In genomic region chr14:31957211-31957638, GRCm38 (mm10) we compare ENCODE assay signal across 13 mouse cellular contexts.
A peak's percentile ranks its signal among the peaks of the same experiment; 100 is the strongest.
DNase-seq lines count a peak whose midpoint lies in the region; ATAC-seq and TF ChIP-seq lines count a peak whose summit lies in the region.
"Had no signal": no experiment of that assay in that cellular context is flagged by ENCODE, and none has a peak within 500 bp of the region (broad histone marks: within the 10 kb centered on the region; RNA-seq: fewer than 3 reads in every experiment).

No protein-coding gene starts in this region.

- no peaks in the 10 kb centered on the region for H3K79me2 ChIP-seq in liver, adult 2 months (ENCODE audit: control insufficient read depth, insufficient read depth, low read length)

- no peak for TF ChIP-seq POLR2A in liver, adult 2 months (IDR thresholded peaks at IDR 0.05; ENCODE audit: extremely low read depth, insufficient read depth, low read length)

- DNase-seq in heart, adult 11 months = peak; percentile 99
- no peak for DNase-seq in heart, embryonic 10.5 days (ENCODE audit: low spot score)
- peak; percentile 6 for DNase-seq in liver, adult 2 months (ENCODE audit: extremely low read depth, low read depth, low spot score)
- no peak for DNase-seq in liver
- peak; percentile 43 for DNase-seq in adrenal gland, postnatal 10 days
- DNase-seq in heart, postnatal 14 days = peak; percentile 37 to 40
- no peak for DNase-seq in hindbrain, embryonic 14.5 days (ENCODE audit: low spot score)
- no peak for DNase-seq in cerebellum, postnatal 36 days
- DNase-seq: retina, postnatal 1 day; thymus, postnatal 14 days had no signal

- TF ChIP-seq CTCF in liver, adult 2 months (IDR thresholded peaks at IDR 0.05; ENCODE audit: low read depth, low read length) = no peak

- no peaks in the 10 kb centered on the region for H3K4me1 ChIP-seq in heart, embryonic 10.5 days
- H3K4me1 ChIP-seq in liver, adult 2 months (ENCODE audit: control insufficient read depth, insufficient read depth, low read length) = peaks cover 3% of the 10 kb centered on the region
- H3K4me1 ChIP-seq in hindbrain, embryonic 14.5 days (replicated peaks; ENCODE audit: control insufficient read depth, insufficient read depth, low read length) = no peaks in the 10 kb centered on the region
- H3K4me1 ChIP-seq: embryonic facial prominence, embryonic 13.5 days; limb, embryonic 12.5 days; stomach, embryonic 15.5 days had no signal

- no peak overlapping the region for H3K4me2 ChIP-seq in hindbrain, embryonic 14.5 days (replicated peaks)
- H3K4me2 ChIP-seq: embryonic facial prominence, embryonic 13.5 days; limb, embryonic 12.5 days; stomach, embryonic 15.5 days had no signal

- intact Hi-C loops in heart, postnatal 14 days (cut with DNase I) = no loop called here

- no peak overlapping the region for H3K9ac ChIP-seq in liver, adult 2 months (ENCODE audit: low read depth, low read length)
- H3K9ac ChIP-seq in hindbrain, embryonic 14.5 days = no peak overlapping the region
- H3K9ac ChIP-seq: embryonic facial prominence, embryonic 13.5 days; limb, embryonic 12.5 days; stomach, embryonic 15.5 days had no signal

- no peaks in the 10 kb centered on the region for H3K9me3 ChIP-seq in heart, embryonic 10.5 days
- no peaks in the 10 kb centered on the region for H3K9me3 ChIP-seq in hindbrain, embryonic 14.5 days (ENCODE audit: control insufficient read depth, low read length)
- H3K9me3 ChIP-seq: embryonic facial prominence, embryonic 13.5 days; limb, embryonic 12.5 days; stomach, embryonic 15.5 days had no signal

- H3K27me3 ChIP-seq in heart, embryonic 10.5 days (ENCODE audit: insufficient read depth, poor library complexity, severe bottlenecking) = no peaks in the 10 kb centered on the region
- no peaks in the 10 kb centered on the region for H3K27me3 ChIP-seq in liver, adult 2 months (ENCODE audit: control insufficient read depth, insufficient read depth, low read length)
- H3K27me3 ChIP-seq in hindbrain, embryonic 14.5 days (ENCODE audit: control insufficient read depth, insufficient read depth, low read length) = no peaks in the 10 kb centered on the region
- H3K27me3 ChIP-seq: embryonic facial prominence, embryonic 13.5 days; limb, embryonic 12.5 days; stomach, embryonic 15.5 days had no signal

- H3K4me3 ChIP-seq in heart, embryonic 10.5 days = no peak overlapping the region
- no peak overlapping the region for H3K4me3 ChIP-seq in liver, adult 2 months (ENCODE audit: insufficient read depth, low read depth, low read length)
- no peak overlapping the region for H3K4me3 ChIP-seq in hindbrain, embryonic 14.5 days (replicated peaks; ENCODE audit: low read length)
- H3K4me3 ChIP-seq: embryonic facial prominence, embryonic 13.5 days; limb, embryonic 12.5 days; stomach, embryonic 15.5 days had no signal

- WGBS in heart, embryonic 10.5 days = 86% methylated on average over 10 of the region's 10 CpGs
- WGBS in liver, adult 2 months = 80% methylated on average over 10 of the region's 10 CpGs
- 90% methylated on average over 10 of the region's 10 CpGs for WGBS in hindbrain, embryonic 14.5 days

- H3K27ac ChIP-seq in heart, embryonic 10.5 days = no peak overlapping the region
- peak overlapping the region; percentile 54 for H3K27ac ChIP-seq in liver, adult 2 months (replicated peaks; ENCODE audit: insufficient read depth, low read depth, low read length)
- H3K27ac ChIP-seq in hindbrain, embryonic 14.5 days = no peak overlapping the region
- H3K27ac ChIP-seq: embryonic facial prominence, embryonic 13.5 days; limb, embryonic 12.5 days; stomach, embryonic 15.5 days had no signal

- H3K36me3 ChIP-seq in heart, embryonic 10.5 days = no peaks in the 10 kb centered on the region
- no peaks in the 10 kb centered on the region for H3K36me3 ChIP-seq in liver, adult 2 months (ENCODE audit: control insufficient read depth, insufficient read depth, low read length)
- H3K36me3 ChIP-seq in hindbrain, embryonic 14.5 days (replicated peaks; ENCODE audit: control insufficient read depth, insufficient read depth) = no peaks in the 10 kb centered on the region
- H3K36me3 ChIP-seq: embryonic facial prominence, embryonic 13.5 days; limb, embryonic 12.5 days; stomach, embryonic 15.5 days had no signal

- no peak for ATAC-seq in hindbrain, embryonic 14.5 days (ENCODE audit: low FRiP score)

Comparison
In these comparisons a context has a peak if more than half of its experiments do, and no peak if none do; other contexts are left out.
1. DNase-seq: peak in heart, adult 11 months (single experiment), liver, adult 2 months (single experiment), adrenal gland, postnatal 10 days (single experiment) and heart, postnatal 14 days (2 of 2); none in heart, embryonic 10.5 days (single experiment), liver (single experiment), hindbrain, embryonic 14.5 days (single experiment) and cerebellum, postnatal 36 days (0 of 2).